Mouse (Mus musculus): ENCODE data around the gene Ttll1. TPM values are rescaled to one million over a fixed set of nuclear protein-coding genes. Genes with fewer than 3 reads are reported as not detected.
A peak's percentile ranks its signal among the peaks of the same experiment; 100 is the strongest.

Gene Ttll1
- polyA plus RNA-seq (2015; fragmentation: Nextera tagmentation; extraction: Ambion mirVana): 21.5 and 22.1 TPM in 2 replicates

DNA sequence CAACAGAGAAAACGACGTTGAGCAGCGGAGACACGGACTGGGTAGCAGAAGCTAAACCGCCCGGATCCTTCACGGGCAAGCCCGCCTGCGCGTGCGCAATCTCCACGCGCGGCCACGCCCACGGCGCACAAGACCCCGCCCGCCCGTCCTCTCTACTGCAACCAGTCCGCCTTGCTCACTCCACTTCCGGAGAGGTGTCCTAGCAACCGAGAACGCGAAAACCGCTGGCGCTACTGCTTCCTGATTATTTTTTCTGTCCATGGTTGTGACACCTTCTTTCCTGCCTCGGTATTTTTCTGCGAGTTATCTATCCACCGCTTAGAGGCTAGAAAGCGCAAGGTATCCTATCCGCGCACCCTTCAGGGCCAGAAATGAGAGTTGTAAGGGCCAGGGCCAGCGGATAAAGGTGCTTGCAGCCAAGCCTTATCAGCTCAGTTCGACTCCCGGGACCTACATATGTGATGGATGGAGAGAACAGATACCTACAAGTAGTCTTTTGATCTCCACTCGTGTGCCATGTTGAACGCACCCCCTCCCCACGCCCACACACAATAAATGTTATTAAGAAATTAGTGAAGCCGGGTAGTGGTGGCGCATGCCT lies at the start of gene Ttll1:
Gene Ttll1, minus strand, starts transcription at position 89 of the 601 bp plus-strand sequence.
- no peaks in the 10 kb centered on the region for H3K27me3 ChIP-seq (replicated peaks)
- peaks cover 9% of the 10 kb centered on the region; the same call in 1 of the 2 replicates for H3K4me1 ChIP-seq
- peak; percentile 81; the same call in 1 of the 2 replicates for ATAC-seq (ENCODE audit: extremely low read depth, insufficient number of reproducible peaks, low FRiP score, low TSS enrichment)
- H3K4me3 ChIP-seq: peak within 1 kb of the TSS; percentile 67
- H3K4me2 ChIP-seq: peak within 1 kb of the TSS; percentile 90
- 10% methylated on average over 41 of the region's 41 CpGs for WGBS
- H3K9ac ChIP-seq: peak within 1 kb of the TSS; percentile 85
- H3K27ac ChIP-seq (replicated peaks): peak within 1 kb of the TSS; percentile 65
- no peaks in the 10 kb centered on the region; the same call in 1 of the 2 replicates for H3K36me3 ChIP-seq
- no peaks in the 10 kb centered on the region for H3K9me3 ChIP-seq

GRCm38 (mm10) chr15:83555161-83555974 lies 44.7 kb upstream of the Ttll1 start:
- WGBS: under 1% methylated on average over 74 of the region's 74 CpGs
- Histone ChIP-seq H3K36me3 (peaks cover 27% of the 10 kb centered on the region), H3K4me1 (peaks cover 17% of the 10 kb centered on the region), H3K9me3 (no peaks in the 10 kb centered on the region), H3K4me3 (peak overlapping the region; percentile 84), H3K9ac (peak overlapping the region; percentile 97), H3K27me3 (replicated peaks) (no peaks in the 10 kb centered on the region), H3K27ac (replicated peaks) (peak overlapping the region; percentile 93), H3K4me2 (peak overlapping the region; percentile 77)
- ATAC-seq (ENCODE audit: extremely low read depth, insufficient number of reproducible peaks, low FRiP score, low TSS enrichment): peak; percentile 70

GRCm38 (mm10) chr15:83553831-83554230 lies 43.1 kb upstream of the Ttll1 start:
- no peak overlapping the region for H3K4me2 ChIP-seq
- ATAC-seq (ENCODE audit: extremely low read depth, insufficient number of reproducible peaks, low FRiP score, low TSS enrichment): no peak
- no peaks in the 10 kb centered on the region for H3K9me3 ChIP-seq

GRCm38 (mm10) chr15:83550137-83550536 lies 39.4 kb upstream of the Ttll1 start:
- Histone ChIP-seq H3K4me1 (peaks cover 10% of the 10 kb centered on the region), H3K36me3 (peaks cover 79% of the 10 kb centered on the region), H3K9ac (no peak overlapping the region), H3K4me3 (no peak overlapping the region), H3K27me3 (replicated peaks) (no peaks in the 10 kb centered on the region), H3K4me2 (no peak overlapping the region), H3K9me3 (no peaks in the 10 kb centered on the region), H3K27ac (replicated peaks) (no peak overlapping the region)
- ATAC-seq (ENCODE audit: extremely low read depth, insufficient number of reproducible peaks, low FRiP score, low TSS enrichment): no peak
- 77% methylated on average over 2 of the region's 2 CpGs for WGBS

More at GRCm38 (mm10) chr15:83553831-83554230, 43.1 kb upstream of the Ttll1 start:
- no peak overlapping the region for H3K9ac ChIP-seq
- H3K27ac ChIP-seq (replicated peaks): no peak overlapping the region
- no peaks in the 10 kb centered on the region for H3K27me3 ChIP-seq (replicated peaks)
- H3K4me1 ChIP-seq: peaks cover 17% of the 10 kb centered on the region
- H3K4me3 ChIP-seq: no peak overlapping the region
- peaks cover 42% of the 10 kb centered on the region for H3K36me3 ChIP-seq

- Histone ChIP-seq H3K9me3 (no peaks in the 10 kb centered on the region), H3K4me3 (no peak overlapping the region), H3K4me2 (no peak overlapping the region), H3K27me3 (replicated peaks) (no peaks in the 10 kb centered on the region), H3K4me1 (no peaks in the 10 kb centered on the region), H3K27ac (replicated peaks) (no peak overlapping the region), H3K36me3 (peaks cover 96% of the 10 kb centered on the region), H3K9ac (no peak overlapping the region)
- WGBS: 82% methylated on average over 8 of the region's 8 CpGs
- ATAC-seq (ENCODE audit: extremely low read depth, insufficient number of reproducible peaks, low FRiP score, low TSS enrichment): no peak
Measured at GRCm38 (mm10) chr15:83547144-83547543, 36.5 kb upstream of the Ttll1 start.

DNA sequence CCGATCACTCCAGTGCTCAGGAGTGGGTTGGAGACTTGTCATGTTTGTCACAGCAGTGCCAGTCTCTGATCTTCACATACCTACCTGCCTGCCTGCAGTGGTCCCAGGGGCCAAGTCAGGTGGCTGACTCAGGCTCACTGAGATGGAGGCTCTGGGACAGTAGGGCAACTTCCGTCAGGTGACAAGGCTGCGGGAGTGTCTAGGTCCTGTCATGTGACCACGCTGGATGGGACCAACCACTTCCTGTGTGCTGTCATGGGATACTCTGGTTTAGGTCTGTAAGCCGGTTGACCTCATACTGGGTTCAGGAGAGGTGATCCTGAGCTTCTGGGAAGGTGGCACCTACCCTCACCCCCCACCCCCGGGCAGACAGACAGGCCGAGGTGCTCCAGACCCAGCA lies 35.3 kb upstream of the Ttll1 start:
- Histone ChIP-seq H3K27me3 (replicated peaks) (no peaks in the 10 kb centered on the region), H3K4me3 (no peak overlapping the region), H3K4me1 (peaks cover 9% of the 10 kb centered on the region), H3K27ac (replicated peaks) (no peak overlapping the region), H3K36me3 (peaks cover 100% of the 10 kb centered on the region), H3K9me3 (no peaks in the 10 kb centered on the region), H3K9ac (no peak overlapping the region), H3K4me2 (no peak overlapping the region)
- WGBS: 85% methylated on average over 7 of the region's 7 CpGs
- ATAC-seq (ENCODE audit: extremely low read depth, insufficient number of reproducible peaks, low FRiP score, low TSS enrichment): no peak

DNA sequence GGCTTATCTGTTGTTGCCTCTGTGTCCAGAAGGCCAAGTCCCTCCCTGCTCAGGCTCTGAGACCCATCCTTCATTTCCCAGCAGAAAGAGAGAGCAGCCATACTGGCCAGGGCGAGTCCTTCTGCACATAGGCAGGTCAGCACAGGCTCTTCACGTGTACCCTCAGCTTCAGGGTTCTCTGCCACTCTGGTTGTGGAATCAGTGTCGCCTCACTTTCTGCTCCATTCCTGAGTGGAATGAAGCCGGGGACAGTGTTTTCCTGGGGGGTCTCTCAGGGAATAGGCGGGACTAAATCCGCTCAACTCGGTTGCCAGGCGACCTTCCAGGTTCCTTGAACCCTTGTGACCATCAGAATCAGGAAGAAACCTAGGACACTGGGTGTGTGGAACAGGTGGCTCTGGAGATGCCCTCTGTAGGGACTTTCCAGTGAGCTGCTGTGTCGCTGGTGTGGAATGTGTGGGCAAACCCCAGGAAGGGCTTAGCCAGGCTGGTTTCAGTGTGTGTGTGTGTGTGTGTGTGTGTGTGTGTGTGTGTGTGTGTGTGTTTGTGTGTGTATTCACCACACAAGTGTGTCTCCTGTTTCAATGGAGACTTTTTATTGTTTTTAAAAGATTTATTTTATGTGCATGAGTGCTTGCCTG lies 31.1 kb upstream of the Ttll1 start:
- Histone ChIP-seq H3K27ac (replicated peaks) (no peak overlapping the region), H3K4me1 (peaks cover 34% of the 10 kb centered on the region), H3K36me3 (peaks cover 69% of the 10 kb centered on the region), H3K4me3 (no peak overlapping the region), H3K9ac (no peak overlapping the region), H3K9me3 (no peaks in the 10 kb centered on the region), H3K4me2 (no peak overlapping the region), H3K27me3 (replicated peaks) (no peaks in the 10 kb centered on the region)
- ATAC-seq (ENCODE audit: extremely low read depth, insufficient number of reproducible peaks, low FRiP score, low TSS enrichment): no peak
- 76% methylated on average over 9 of the region's 9 CpGs for WGBS

- Histone ChIP-seq H3K9ac (peak overlapping the region; percentile 67), H3K4me1 (peaks cover 51% of the 10 kb centered on the region), H3K4me2 (peak overlapping the region; percentile 45), H3K27ac (replicated peaks) (peak overlapping the region; percentile 88), H3K4me3 (no peak overlapping the region), H3K27me3 (replicated peaks) (no peaks in the 10 kb centered on the region), H3K9me3 (no peaks in the 10 kb centered on the region), H3K36me3 (peaks cover 54% of the 10 kb centered on the region)
- no peak; the same call in 1 of the 2 replicates for ATAC-seq (ENCODE audit: extremely low read depth, insufficient number of reproducible peaks, low FRiP score, low TSS enrichment)
- 24% methylated on average over 4 of the region's 4 CpGs for WGBS
Measured at GRCm38 (mm10) chr15:83539905-83540304, 29.2 kb upstream of the Ttll1 start.

GRCm38 (mm10) chr15:83538855-83539254 lies 28.2 kb upstream of the Ttll1 start:
- 0 out of 2 replicates have a peak overlapping the region, but pooled peaks have one; percentile 88 for H3K27ac ChIP-seq (replicated peaks)
- no peak overlapping the region for H3K4me2 ChIP-seq

GRCm38 (mm10) chr15:83535890-83536231 lies 25.2 kb upstream of the Ttll1 start:
- Histone ChIP-seq H3K9me3 (no peaks in the 10 kb centered on the region), H3K4me2 (peak overlapping the region; percentile 41), H3K9ac (peak overlapping the region; percentile 61; the same call in 1 of the 2 replicates), H3K4me1 (peaks cover 64% of the 10 kb centered on the region), H3K27me3 (replicated peaks) (no peaks in the 10 kb centered on the region), H3K36me3 (peaks cover 29% of the 10 kb centered on the region), H3K4me3 (no peak overlapping the region), H3K27ac (replicated peaks) (peak overlapping the region; percentile 89)
- ATAC-seq (ENCODE audit: extremely low read depth, insufficient number of reproducible peaks, low FRiP score, low TSS enrichment): no peak
- WGBS: 69% methylated on average over 6 of the region's 6 CpGs

More at GRCm38 (mm10) chr15:83538855-83539254, 28.2 kb upstream of the Ttll1 start:
- H3K4me3 ChIP-seq: no peak overlapping the region
- no peak overlapping the region; the same call in 1 of the 2 replicates for H3K9ac ChIP-seq
- no peaks in the 10 kb centered on the region for H3K27me3 ChIP-seq (replicated peaks)
- 88% methylated on average over 2 of the region's 2 CpGs for WGBS
- H3K4me1 ChIP-seq: peaks cover 62% of the 10 kb centered on the region
- no peak for ATAC-seq (ENCODE audit: extremely low read depth, insufficient number of reproducible peaks, low FRiP score, low TSS enrichment)
- peaks cover 43% of the 10 kb centered on the region for H3K36me3 ChIP-seq
- H3K9me3 ChIP-seq: no peaks in the 10 kb centered on the region

All from heart, embryonic 13.5 days (tissue).